ENCODE assay signal across 22 mouse cellular contexts in genomic region chr13:114119816-114120215, GRCm38 (mm10).
DNase-seq lines count a peak whose midpoint lies in the region; ATAC-seq lines count a peak whose summit lies in the region.
"Had no signal": no experiment of that assay in that cellular context is flagged by ENCODE, and none has a peak within 500 bp of the region (broad histone marks: within the 10 kb centered on the region; RNA-seq: fewer than 3 reads in every experiment).

No protein-coding gene starts in this region.

- ATAC-seq in embryonic facial prominence, embryonic 14.5 days (ENCODE audit: low read depth), result no peak
- no peak for ATAC-seq in erythroid progenitor cell, adult 5-6 weeks (replicated peaks; ENCODE audit: low FRiP score, poor library complexity, severe bottlenecking)
- ATAC-seq: CD4-positive, CD25-positive, alpha-beta regulatory T cell, adult 4 months; forebrain, postnatal 0 days; intestine, postnatal 0 days; midbrain, embryonic 15.5 days had no signal

- peak; percentile 70 for DNase-seq in embryonic facial prominence, embryonic 14.5 days (ENCODE audit: low spot score)
- no peak for DNase-seq in embryonic facial prominence, embryonic 10.5 days (ENCODE audit: low spot score)
- DNase-seq in heart, adult 8-10 months (ENCODE audit: low spot score), result peak; percentile 37
- no peak for DNase-seq in heart, embryonic 10.5 days (ENCODE audit: low spot score)
- DNase-seq in gastrocnemius, postnatal 14 days, result peak; percentile 37
- no peak for DNase-seq in cerebellum, postnatal 14 days
- no peak for DNase-seq in embryo, embryonic 9.5 days (ENCODE audit: extremely low spot score)
- DNase-seq: adrenal gland, adult 2 months; cerebellum, adult 2 months; cerebellum, postnatal 36 days; embryo, embryonic 11 days; forebrain, postnatal 0 days; kidney, postnatal 25 days; retina, postnatal 1 day; thymus, adult 18-20 months had no signal

- no peak overlapping the region for H3K4me2 ChIP-seq in embryonic facial prominence, embryonic 14.5 days (ENCODE audit: low read depth, low read length)
- H3K4me2 ChIP-seq: midbrain, embryonic 15.5 days; neural tube, embryonic 12.5 days had no signal

- H3K9ac ChIP-seq in embryonic facial prominence, embryonic 14.5 days (ENCODE audit: low read depth, low read length), result no peak overlapping the region
- H3K9ac ChIP-seq: forebrain, postnatal 0 days; midbrain, embryonic 15.5 days; neural tube, embryonic 12.5 days had no signal

- H3K4me3 ChIP-seq in embryonic facial prominence, embryonic 14.5 days (ENCODE audit: low read depth, low read length), result no peak overlapping the region
- no peak overlapping the region for H3K4me3 ChIP-seq in embryonic facial prominence, embryonic 10.5 days
- no peak overlapping the region for H3K4me3 ChIP-seq in heart, embryonic 10.5 days
- H3K4me3 ChIP-seq: layer of hippocampus, adult 2 months; midbrain, embryonic 15.5 days; neural tube, embryonic 12.5 days had no signal

- H3K27me3 ChIP-seq in embryonic facial prominence, embryonic 14.5 days (replicated peaks; ENCODE audit: control insufficient read depth, insufficient read depth, low read length), result no peaks in the 10 kb centered on the region
- no peaks in the 10 kb centered on the region for H3K27me3 ChIP-seq in embryonic facial prominence, embryonic 10.5 days (replicated peaks; ENCODE audit: low read depth, poor library complexity, severe bottlenecking)
- no peaks in the 10 kb centered on the region for H3K27me3 ChIP-seq in heart, embryonic 10.5 days (ENCODE audit: insufficient read depth, poor library complexity, severe bottlenecking)
- H3K27me3 ChIP-seq: midbrain, embryonic 15.5 days; neural tube, embryonic 12.5 days had no signal

- peak overlapping the region; percentile 17; the same call in 1 of the 2 replicates for H3K27ac ChIP-seq in embryonic facial prominence, embryonic 14.5 days (replicated peaks; ENCODE audit: low read depth, low read length)
- H3K27ac ChIP-seq in embryonic facial prominence, embryonic 10.5 days (replicated peaks), result no peak overlapping the region
- H3K27ac ChIP-seq in heart, embryonic 10.5 days, result no peak overlapping the region
- H3K27ac ChIP-seq: layer of hippocampus, adult 2 months; macrophage; midbrain, embryonic 15.5 days; neural tube, embryonic 12.5 days had no signal

- WGBS in embryonic facial prominence, embryonic 14.5 days, result 71% methylated on average over 4 of the region's 4 CpGs
- 94% methylated on average over 4 of the region's 4 CpGs for WGBS in embryonic facial prominence, embryonic 10.5 days
- 94% methylated on average over 4 of the region's 4 CpGs for whole genome bisulfite sequencing in heart, embryonic 10.5 days

- intact Hi-C loops in gastrocnemius, postnatal 14 days (cut with DNase I; ENCODE audit: low total_unique reads), result no loop called here

- H3K36me3 ChIP-seq in embryonic facial prominence, embryonic 14.5 days (ENCODE audit: control insufficient read depth, insufficient read depth, low read length), result no peaks in the 10 kb centered on the region
- H3K36me3 ChIP-seq in embryonic facial prominence, embryonic 10.5 days (replicated peaks), result no peaks in the 10 kb centered on the region
- no peaks in the 10 kb centered on the region for H3K36me3 ChIP-seq in heart, embryonic 10.5 days
- H3K36me3 ChIP-seq: midbrain, embryonic 15.5 days; neural tube, embryonic 12.5 days had no signal

- peaks cover 11% of the 10 kb centered on the region for H3K4me1 ChIP-seq in embryonic facial prominence, embryonic 14.5 days (ENCODE audit: control insufficient read depth, insufficient read depth, low read length)
- H3K4me1 ChIP-seq in embryonic facial prominence, embryonic 10.5 days, result no peaks in the 10 kb centered on the region
- H3K4me1 ChIP-seq in heart, embryonic 10.5 days, result peaks cover 7% of the 10 kb centered on the region; the same call in 1 of the 2 replicates
- H3K4me1 ChIP-seq: midbrain, embryonic 15.5 days; neural tube, embryonic 12.5 days had no signal

- no peaks in the 10 kb centered on the region for H3K9me3 ChIP-seq in embryonic facial prominence, embryonic 14.5 days (ENCODE audit: control insufficient read depth, low read length)
- H3K9me3 ChIP-seq in embryonic facial prominence, embryonic 10.5 days, result no peaks in the 10 kb centered on the region
- H3K9me3 ChIP-seq in heart, embryonic 10.5 days, result no peaks in the 10 kb centered on the region
- H3K9me3 ChIP-seq: midbrain, embryonic 15.5 days; neural tube, embryonic 12.5 days had no signal

Comparison
In these comparisons a context has a peak if more than half of its experiments do, and no peak if none do; other contexts are left out.
1. DNase-seq: peak in embryonic facial prominence, embryonic 14.5 days (single experiment), heart, adult 8-10 months (single experiment) and gastrocnemius, postnatal 14 days (single experiment); none in embryonic facial prominence, embryonic 10.5 days (single experiment), heart, embryonic 10.5 days (single experiment), cerebellum, postnatal 14 days (0 of 2) and embryo, embryonic 9.5 days (single experiment).